Mouse (Mus musculus): Measurements from ENCODE around the gene P2rx7. TPM values are rescaled to one million over a fixed set of nuclear protein-coding genes. Genes with fewer than 3 reads are reported as not detected.

The P2rx7 gene
- total RNA-seq, 1 experiment from 2014 or later, result 6.3 TPM

- no peak for ATAC-seq (ENCODE audit: extremely low read depth, insufficient number of reproducible peaks, low FRiP score, poor library complexity, severe bottlenecking)
Observed at GRCm38 (mm10) chr5:122677983-122678382, 34.3 kb downstream of the P2rx7 start.

- ATAC-seq (ENCODE audit: extremely low read depth, insufficient number of reproducible peaks, low FRiP score, poor library complexity, severe bottlenecking), result no peak
Observed at GRCm38 (mm10) chr5:122679881-122680280, 36.2 kb downstream of the P2rx7 start.

GRCm38 (mm10) chr5:122681276-122681675 lies 37.6 kb downstream of the P2rx7 start:
- ATAC-seq (ENCODE audit: extremely low read depth, insufficient number of reproducible peaks, low FRiP score, poor library complexity, severe bottlenecking), result no peak

DNA sequence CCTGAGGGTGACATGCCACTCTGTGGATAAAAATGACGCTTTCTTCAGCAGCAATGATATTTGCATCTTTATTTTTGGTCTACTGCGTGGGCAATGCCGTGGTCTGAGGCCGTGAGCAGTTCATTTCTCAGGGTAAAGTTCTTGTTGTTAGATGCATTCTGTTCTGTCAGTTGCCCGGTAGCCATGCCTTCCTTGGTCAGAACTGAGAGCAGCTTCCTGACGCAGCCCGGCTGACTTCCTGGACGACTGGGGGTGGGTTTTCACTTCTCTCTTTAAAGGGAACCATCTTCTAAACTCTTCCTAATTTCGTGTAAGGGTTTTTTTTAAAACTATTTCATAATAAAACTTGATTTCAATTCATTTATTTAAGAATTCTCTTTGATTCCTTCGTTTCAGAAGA lies 40.2 kb downstream of the P2rx7 start:
- peak; percentile 68 for ATAC-seq (ENCODE audit: extremely low read depth, insufficient number of reproducible peaks, low FRiP score, poor library complexity, severe bottlenecking)

- ATAC-seq (ENCODE audit: extremely low read depth, insufficient number of reproducible peaks, low FRiP score, poor library complexity, severe bottlenecking), result no peak
Observed at GRCm38 (mm10) chr5:122687391-122687790, 43.7 kb downstream of the P2rx7 start.

- no peak for ATAC-seq (ENCODE audit: extremely low read depth, insufficient number of reproducible peaks, low FRiP score, poor library complexity, severe bottlenecking)
Observed at GRCm38 (mm10) chr5:122689153-122689552, 45.4 kb downstream of the P2rx7 start.

GRCm38 (mm10) chr5:122690486-122690885 lies 46.8 kb downstream of the P2rx7 start:
- ATAC-seq (ENCODE audit: extremely low read depth, insufficient number of reproducible peaks, low FRiP score, poor library complexity, severe bottlenecking), result no peak

DNA sequence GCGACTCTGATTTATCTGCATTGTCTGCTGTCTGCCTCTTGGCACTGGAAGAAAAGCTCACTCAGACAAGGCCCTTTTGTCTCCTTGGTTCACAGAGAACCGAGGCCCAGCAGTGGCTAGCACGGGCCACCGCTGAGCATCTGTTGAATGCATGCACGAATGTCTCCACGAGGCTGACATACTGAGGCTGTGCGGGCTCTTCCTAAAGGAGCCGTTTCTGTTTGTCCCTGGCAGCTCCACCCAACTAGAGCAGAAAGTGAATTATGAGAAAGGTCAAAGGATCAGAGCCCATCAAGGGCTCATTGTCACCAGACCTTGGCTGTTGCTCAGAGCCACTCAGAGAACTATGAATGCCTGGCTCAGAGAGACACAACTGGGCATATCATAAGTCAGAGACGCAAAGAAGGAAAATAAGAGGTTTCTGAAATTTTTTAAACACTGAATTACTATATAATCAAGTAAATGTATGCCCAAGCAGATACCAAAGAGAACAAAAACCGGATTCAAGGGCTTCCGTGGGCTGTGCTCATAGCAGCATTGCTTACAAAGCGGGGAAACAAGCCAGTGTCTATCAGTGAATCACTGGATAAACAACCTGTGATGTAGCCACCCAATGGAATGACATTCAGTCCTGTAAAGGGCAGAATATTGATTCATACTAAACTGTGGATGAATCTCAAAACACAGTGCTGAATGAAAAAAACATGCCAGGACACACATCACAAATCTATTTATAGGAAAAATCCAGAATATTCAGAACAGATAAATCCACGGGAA lies 49.9 kb downstream of the P2rx7 start:
- ATAC-seq (ENCODE audit: extremely low read depth, insufficient number of reproducible peaks, low FRiP score, poor library complexity, severe bottlenecking), result no peak

GRCm38 (mm10) chr5:122695516-122695915 lies 51.8 kb downstream of the P2rx7 start:
- ATAC-seq (ENCODE audit: extremely low read depth, insufficient number of reproducible peaks, low FRiP score, poor library complexity, severe bottlenecking), result no peak

GRCm38 (mm10) chr5:122698041-122698700 lies 54.5 kb downstream of the P2rx7 start:
- ATAC-seq (ENCODE audit: extremely low read depth, insufficient number of reproducible peaks, low FRiP score, poor library complexity, severe bottlenecking), result peak; percentile 33; the same call in 1 of the 2 replicates

- no peak for ATAC-seq (ENCODE audit: extremely low read depth, insufficient number of reproducible peaks, low FRiP score, poor library complexity, severe bottlenecking)
Observed at GRCm38 (mm10) chr5:122698701-122699060, 55.0 kb downstream of the P2rx7 start.

DNA sequence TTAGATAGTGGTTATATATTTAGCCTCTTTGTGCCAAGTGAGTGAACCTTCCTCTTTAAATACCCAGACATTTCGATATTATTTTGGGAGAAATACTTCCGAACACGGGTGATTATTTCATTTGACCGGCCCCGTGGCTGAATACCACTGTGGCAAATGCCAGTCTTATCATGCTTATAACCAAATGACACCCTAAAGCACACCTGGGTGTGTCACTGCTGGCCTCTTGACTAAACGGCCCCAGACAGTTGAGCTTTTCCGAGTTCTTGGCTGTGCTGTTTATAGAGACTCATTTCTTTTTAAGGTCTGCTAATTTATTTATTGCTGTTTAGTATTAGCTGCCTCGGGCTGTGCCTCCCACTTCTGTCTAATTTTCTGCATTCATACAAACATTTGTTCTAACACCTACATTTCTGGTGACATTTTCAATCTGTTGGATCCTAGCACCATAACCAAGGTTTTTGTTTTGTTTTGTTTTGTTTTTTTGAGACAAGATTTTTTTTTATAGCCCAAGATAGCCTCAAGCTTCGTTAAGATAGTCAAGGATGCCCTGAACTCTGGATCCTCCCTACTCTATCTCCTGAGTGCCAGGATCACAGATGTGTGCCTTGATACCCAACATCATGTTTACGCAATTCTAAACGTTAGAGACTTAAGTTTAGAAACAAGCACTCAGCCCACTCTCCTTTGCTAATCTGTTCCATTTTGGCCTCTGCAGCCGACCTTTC lies 56.6 kb downstream of the P2rx7 start:
- no peak for ATAC-seq (ENCODE audit: extremely low read depth, insufficient number of reproducible peaks, low FRiP score, poor library complexity, severe bottlenecking)

- ATAC-seq (ENCODE audit: extremely low read depth, insufficient number of reproducible peaks, low FRiP score, poor library complexity, severe bottlenecking), result no peak
Observed at GRCm38 (mm10) chr5:122700837-122701212, 57.1 kb downstream of the P2rx7 start.

GRCm38 (mm10) chr5:122702156-122702555 lies 58.4 kb downstream of the P2rx7 start:
- no peak for ATAC-seq (ENCODE audit: extremely low read depth, insufficient number of reproducible peaks, low FRiP score, poor library complexity, severe bottlenecking)

DNA sequence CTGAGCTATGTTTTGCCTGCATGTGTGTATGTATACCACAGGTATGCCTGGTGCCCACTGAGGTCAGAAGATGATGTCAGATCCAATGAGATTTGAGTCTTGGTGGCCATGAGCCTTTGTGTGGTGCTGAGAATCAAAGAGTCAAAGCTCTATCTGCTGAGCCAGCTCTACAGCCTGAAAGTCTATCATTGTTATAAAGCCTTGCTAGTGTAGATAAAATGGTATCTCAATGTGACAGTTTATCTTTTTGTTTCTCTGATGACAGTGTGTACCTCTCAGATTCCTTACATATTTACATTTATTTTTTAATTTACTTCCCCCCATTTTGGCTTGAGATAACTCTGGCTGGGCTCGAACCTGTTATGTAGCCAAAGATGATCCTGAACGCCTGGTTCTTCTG lies 59.9 kb downstream of the P2rx7 start:
- ATAC-seq (ENCODE audit: extremely low read depth, insufficient number of reproducible peaks, low FRiP score, poor library complexity, severe bottlenecking), result no peak

DNA sequence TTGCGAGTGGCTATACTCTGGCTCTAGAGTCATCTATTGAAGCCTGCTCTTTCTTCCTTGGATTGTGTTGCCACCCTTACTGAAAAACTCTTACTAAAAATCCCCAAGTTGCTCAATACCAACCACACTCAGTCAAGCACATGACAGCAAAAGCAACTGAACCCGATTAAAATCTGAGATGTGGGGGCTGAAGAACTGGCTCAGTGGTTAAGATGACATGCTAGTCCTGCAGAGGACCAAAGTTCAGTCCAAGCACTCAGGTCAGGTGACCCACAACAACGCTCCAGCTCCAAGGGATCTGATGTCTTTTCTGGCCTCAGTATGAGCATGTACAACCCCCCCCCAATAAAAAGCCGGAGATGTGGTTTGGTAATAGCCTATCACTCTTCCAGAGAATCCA lies 60.9 kb downstream of the P2rx7 start:
- ATAC-seq (ENCODE audit: extremely low read depth, insufficient number of reproducible peaks, low FRiP score, poor library complexity, severe bottlenecking), result no peak

DNA sequence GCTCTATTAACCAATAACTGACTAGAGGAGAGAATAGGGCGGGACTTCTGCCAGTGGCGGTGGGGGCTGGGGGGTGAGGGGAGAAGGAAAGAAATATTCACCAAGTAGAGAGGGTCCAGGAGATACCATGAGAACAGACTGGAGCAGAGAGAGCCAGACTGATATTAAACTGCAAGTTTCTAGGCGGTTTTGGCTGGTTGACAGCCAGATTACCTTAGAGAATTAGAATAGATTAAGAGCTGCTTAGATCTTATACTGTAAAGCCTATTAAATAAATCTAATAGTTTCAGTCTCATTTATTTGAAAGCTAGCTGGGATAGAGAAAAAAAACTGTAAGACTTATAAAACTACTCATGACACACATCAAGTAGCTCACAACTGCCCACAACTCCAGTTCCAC lies 61.5 kb downstream of the P2rx7 start:
- ATAC-seq (ENCODE audit: extremely low read depth, insufficient number of reproducible peaks, low FRiP score, poor library complexity, severe bottlenecking), result no peak

- ATAC-seq (ENCODE audit: extremely low read depth, insufficient number of reproducible peaks, low FRiP score, poor library complexity, severe bottlenecking), result no peak
Observed at GRCm38 (mm10) chr5:122706917-122707275, 63.2 kb downstream of the P2rx7 start.

DNA sequence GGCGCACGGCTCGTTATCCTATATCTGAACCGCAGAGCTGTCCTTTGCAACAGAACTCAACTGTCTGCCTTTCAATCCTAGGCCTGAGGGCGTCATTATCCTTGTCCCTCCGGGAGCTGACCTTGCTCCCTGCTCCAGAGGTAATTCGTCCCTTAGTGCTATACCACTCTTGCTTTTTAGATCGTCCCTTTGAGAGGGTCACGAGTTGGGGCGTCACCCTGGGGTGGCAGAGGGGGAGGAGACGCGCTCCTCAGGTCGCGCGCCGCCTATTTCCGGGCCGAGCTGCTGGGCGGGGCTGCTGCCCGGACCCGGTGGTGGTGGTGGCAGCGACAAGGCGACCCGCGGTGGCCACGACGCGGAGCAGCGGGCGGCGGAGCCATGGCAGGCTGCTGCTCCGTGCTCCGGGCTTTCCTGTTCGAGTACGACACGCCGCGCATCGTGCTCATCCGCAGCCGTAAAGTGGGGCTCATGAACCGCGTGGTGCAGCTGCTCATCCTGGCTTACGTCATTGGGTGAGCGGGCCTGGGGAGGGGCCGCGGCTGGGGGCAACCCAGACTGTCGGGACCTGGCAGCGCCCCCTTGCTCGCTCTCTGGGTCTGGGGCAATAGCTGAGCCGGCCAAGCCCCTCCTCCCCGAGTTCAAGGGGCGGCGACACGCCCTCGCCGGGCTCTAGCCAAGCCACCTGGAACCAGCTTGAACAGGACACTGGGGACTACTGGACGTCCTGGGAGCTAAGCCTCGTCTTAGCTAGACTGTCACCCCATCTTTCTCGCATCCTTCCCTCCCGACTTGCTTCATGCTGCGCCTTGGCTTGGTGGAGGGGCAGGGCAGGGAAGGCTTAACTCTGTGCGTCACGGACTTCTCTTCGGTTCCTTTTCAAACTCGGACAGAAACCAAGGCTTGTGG lies 63.8 kb downstream of the P2rx7 start, which contains the start of gene P2rx4:
TSS of gene P2rx4 (plus strand) at position 269 of the 906 bp plus-strand sequence.
- peak; percentile 78 for ATAC-seq (ENCODE audit: extremely low read depth, insufficient number of reproducible peaks, low FRiP score, poor library complexity, severe bottlenecking)

All from neutrophil, adult 5-6 weeks (primary cell).